Mouse (Mus musculus): ENCODE measurements around the gene Tbc1d10c. TPM values are rescaled to one million over a fixed set of nuclear protein-coding genes. Genes with fewer than 3 reads are reported as not detected.

Gene Tbc1d10c
- total and polyA plus RNA-seq, 3 experiments, result 43.5 to 58.5 (median 46.3) TPM

- TF ChIP-seq POLR2AphosphoS2 (IDR thresholded peaks at IDR 0.05; ENCODE audit: low read depth, low read length) (peak; percentile 95; the same call in 1 of the 2 replicates), UBTF (IDR thresholded peaks at IDR 0.05; ENCODE audit: low read depth, low read length) (no peak), HCFC1 (IDR thresholded peaks at IDR 0.05; ENCODE audit: low read depth, low read length) (no peak), RAD21 (IDR thresholded peaks at IDR 0.05; ENCODE audit: low read depth, low read length) (no peak; the same call in 1 of the 2 replicates), ZNF384 (IDR thresholded peaks at IDR 0.05; ENCODE audit: low read depth, low read length) (no peak), RCOR1 (conservative IDR thresholded peaks at IDR 0.05; ENCODE audit: low read depth, low read length) (no peak; the same call in 1 of the 2 replicates), BHLHE40 (IDR thresholded peaks at IDR 0.05; ENCODE audit: low read depth, low read length) (peak; percentile 93), TBP (conservative IDR thresholded peaks at IDR 0.05; ENCODE audit: low read depth, low read length) (peak; percentile 89), POLR2A (IDR thresholded peaks at IDR 0.05; ENCODE audit: low read depth, low read length) (peak; percentile 90), MXI1 (IDR thresholded peaks at IDR 0.05; ENCODE audit: low read depth, low read length) (peak; percentile 75), USF1 (IDR thresholded peaks at IDR 0.05; ENCODE audit: low read depth, low read length) (no peak), ZMIZ1 (IDR thresholded peaks at IDR 0.05; ENCODE audit: low read depth, low read length) (peak; percentile 80), MAFK (IDR thresholded peaks at IDR 0.05; ENCODE audit: insufficient replicate concordance, low read length) (peak; percentile 68; the same call in 1 of the 2 replicates), ZKSCAN1 (IDR thresholded peaks at IDR 0.05; ENCODE audit: borderline replicate concordance, low read depth, low read length) (no peak), JUN (IDR thresholded peaks at IDR 0.05; ENCODE audit: insufficient read depth, low read depth, low read length) (no peak), SMC3 (IDR thresholded peaks at IDR 0.05; ENCODE audit: low read depth, low read length) (no peak)
Measured at GRCm38 (mm10) chr19:4154437-4155222, 36.5 kb downstream of the Tbc1d10c start (continued).

GRCm38 (mm10) chr19:4153232-4153654 is 37.8 kb downstream of the Tbc1d10c start, which contains the start of gene Ptprcap:
TSS of gene Ptprcap (plus strand) at chr19:4153604.
- Histone ChIP-seq H3K4me3 (replicated peaks in 1 of 3; ENCODE audit: low read depth in 2 of 3, low read length in 2 of 3, poor library complexity in 1 of 3) (peak within 1 kb of the TSS; percentile 72 to 82 (median 73)), H3K4me2 (ENCODE audit: insufficient read depth, low read depth, poor library complexity, severe bottlenecking) (peak within 1 kb of the TSS; percentile 52), H3K27ac (ENCODE audit: insufficient read depth, low read depth) (peak within 1 kb of the TSS; percentile 90), H3K9ac (ENCODE audit: insufficient read depth, low read depth) (peak within 1 kb of the TSS; percentile 96), H3K79me2 (replicated peaks; ENCODE audit: control insufficient read depth, extremely low read depth, insufficient read depth, poor library complexity, severe bottlenecking) (peaks cover 32% of the 10 kb centered on the region), H3K9me3 (replicated peaks; ENCODE audit: low read length) (no peaks in the 10 kb centered on the region), H3K4me1 (ENCODE audit: control insufficient read depth in 1 of 2, insufficient read depth in 2 of 2) (peaks cover 34 to 69% of the 10 kb centered on the region in 2 experiments), H3K36me3 (replicated peaks in 1 of 2; ENCODE audit: control insufficient read depth in 1 of 2, insufficient read depth in 1 of 2, low read length in 1 of 2) (peaks cover 52 to 72% of the 10 kb centered on the region in 2 experiments), H3K27me3 (replicated peaks) (no peaks in the 10 kb centered on the region)
- DNase-seq (ENCODE audit: extremely low read depth), result no peak
- TF ChIP-seq MYC (IDR thresholded peaks at IDR 0.05; ENCODE audit: low read depth, low read length), result no peak
- no peak for TF ChIP-seq TCF12 (IDR thresholded peaks at IDR 0.05; ENCODE audit: low read depth, low read length)
- no peak for TF ChIP-seq TBP (conservative IDR thresholded peaks at IDR 0.05; ENCODE audit: low read depth, low read length)
- no peak for TF ChIP-seq UBTF (IDR thresholded peaks at IDR 0.05; ENCODE audit: low read depth, low read length)
- TF ChIP-seq USF2 (conservative IDR thresholded peaks at IDR 0.05; ENCODE audit: low read depth, low read length), result no peak
- TF ChIP-seq MXI1 (IDR thresholded peaks at IDR 0.05; ENCODE audit: low read depth, low read length), result no peak
- TF ChIP-seq ELF1 (IDR thresholded peaks at IDR 0.05; ENCODE audit: low read depth, low read length), result no peak
- no peak for TF ChIP-seq IRF4 (IDR thresholded peaks at IDR 0.05; ENCODE audit: low read depth, low read length)
- TF ChIP-seq KAT2A (IDR thresholded peaks at IDR 0.05; ENCODE audit: insufficient replicate concordance, low read length), result no peak
- no peak for TF ChIP-seq PAX5 (IDR thresholded peaks at IDR 0.05; ENCODE audit: low read length)
- in situ Hi-C loops (cut with MboI; ENCODE audit: low pct_ligation_motif_present, low pct_unique_long_range_greater_than_20kb, low sequenced_read_pairs), result no loop called here
- dilution Hi-C loops (cut with MboI; ENCODE audit: extremely low pct_ligation_motif_present, extremely low pct_unique_long_range_greater_than_20kb, low sequenced_read_pairs), result no loop called here
